Mouse (Mus musculus) kidney, postnatal 4 days (tissue): Measurements from ENCODE around the gene Vash1.

ENCODE experiments used
- DNase-seq, 2 experiments: peaks; one replicate each; pipeline ENCODE4 v3.0.0; 2021; ENCODE audit warnings: mixed read lengths in 2 of 2

Gene Vash1

DNA sequence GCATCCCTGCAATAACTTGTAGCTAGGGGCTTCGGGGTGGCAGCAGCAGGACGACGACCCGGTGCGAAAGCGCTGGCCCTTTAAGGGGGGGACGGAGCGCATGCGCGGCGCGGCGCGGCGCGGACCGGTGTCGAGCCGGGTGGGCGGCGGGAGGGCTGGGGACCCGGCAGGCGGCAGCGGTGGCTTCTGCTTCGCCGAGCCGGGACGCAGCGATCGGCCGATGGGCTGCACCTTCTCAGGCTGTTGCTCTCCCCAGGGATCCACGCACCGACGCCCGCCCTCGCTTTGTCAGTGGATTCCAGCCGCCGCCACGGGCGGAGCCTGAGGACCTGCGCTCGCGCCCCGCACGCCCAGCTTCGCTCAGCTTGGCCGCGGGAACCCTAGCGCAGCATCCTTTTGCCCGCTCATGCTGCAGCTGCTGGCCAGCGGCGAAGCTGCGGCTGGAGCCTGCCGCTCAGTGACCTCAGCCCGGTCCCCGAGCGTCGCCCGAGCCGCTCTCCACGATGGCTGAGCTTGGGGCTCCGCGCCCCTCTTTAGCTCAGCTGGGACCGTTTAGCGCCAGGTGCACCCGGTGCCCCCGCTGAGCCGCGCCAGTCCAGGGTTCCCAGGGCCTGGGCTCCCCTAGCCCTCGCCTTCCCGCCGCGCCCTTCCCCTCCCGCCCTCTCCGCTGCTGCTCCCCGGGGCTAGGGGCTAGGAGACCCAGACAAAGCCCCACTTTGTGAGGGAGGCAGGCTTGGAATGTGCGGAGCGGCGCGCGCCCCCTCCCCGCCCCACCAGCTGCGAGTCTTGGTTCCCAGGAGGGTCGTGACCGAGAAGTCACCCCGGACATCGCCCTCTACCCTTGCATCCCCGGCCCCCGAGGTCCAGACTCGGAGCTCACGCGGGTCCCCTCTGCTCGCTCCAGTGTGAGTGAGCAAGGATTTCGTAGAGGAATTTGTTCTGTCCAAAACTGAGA lies at the start of gene Vash1:
Gene Vash1, plus strand, starts transcription at position 110 of the 955 bp plus-strand sequence.
- peak; percentile 78 to 84 for DNase-seq

DNA sequence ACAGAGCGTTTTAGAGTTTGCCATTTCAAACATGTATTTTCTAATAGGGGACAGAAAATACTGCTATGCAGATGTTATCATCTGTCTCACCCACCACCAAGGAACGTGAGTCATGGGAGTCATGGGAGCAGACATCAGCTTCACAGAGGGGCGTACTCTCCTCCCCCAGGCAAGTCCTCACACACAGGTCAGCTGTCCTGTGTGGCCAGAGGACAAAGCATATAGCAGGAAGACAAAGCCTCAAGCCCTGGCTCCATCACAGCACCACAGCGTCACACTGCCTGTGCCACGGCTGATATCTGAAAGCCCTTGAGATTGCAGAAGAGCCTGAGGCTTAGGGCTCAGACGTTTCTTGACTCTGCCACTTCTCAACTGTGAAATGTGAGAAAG lies 49.7 kb upstream of the Vash1 start:
- DNase-seq: no peak

DNA sequence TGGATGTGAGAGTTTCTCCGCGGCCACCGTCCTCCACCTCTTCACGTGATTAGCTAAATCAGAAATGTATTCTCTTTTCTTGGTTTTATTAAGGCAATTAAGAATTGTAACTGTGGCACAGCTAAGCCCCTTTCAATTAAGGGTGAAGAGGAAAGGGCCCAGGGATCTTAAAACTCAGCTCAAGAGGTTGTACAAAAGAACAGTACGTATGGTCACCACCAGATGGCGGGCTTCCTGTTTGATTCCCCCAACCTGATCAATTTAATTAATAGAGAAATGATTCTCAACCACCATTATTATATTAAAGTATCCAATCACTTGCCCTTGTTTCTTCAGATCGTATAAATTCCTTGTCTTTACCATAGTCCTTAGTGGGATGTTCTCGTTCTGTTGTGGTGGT lies 36.7 kb upstream of the Vash1 start:
- DNase-seq: peak; percentile 29 to 31

DNA sequence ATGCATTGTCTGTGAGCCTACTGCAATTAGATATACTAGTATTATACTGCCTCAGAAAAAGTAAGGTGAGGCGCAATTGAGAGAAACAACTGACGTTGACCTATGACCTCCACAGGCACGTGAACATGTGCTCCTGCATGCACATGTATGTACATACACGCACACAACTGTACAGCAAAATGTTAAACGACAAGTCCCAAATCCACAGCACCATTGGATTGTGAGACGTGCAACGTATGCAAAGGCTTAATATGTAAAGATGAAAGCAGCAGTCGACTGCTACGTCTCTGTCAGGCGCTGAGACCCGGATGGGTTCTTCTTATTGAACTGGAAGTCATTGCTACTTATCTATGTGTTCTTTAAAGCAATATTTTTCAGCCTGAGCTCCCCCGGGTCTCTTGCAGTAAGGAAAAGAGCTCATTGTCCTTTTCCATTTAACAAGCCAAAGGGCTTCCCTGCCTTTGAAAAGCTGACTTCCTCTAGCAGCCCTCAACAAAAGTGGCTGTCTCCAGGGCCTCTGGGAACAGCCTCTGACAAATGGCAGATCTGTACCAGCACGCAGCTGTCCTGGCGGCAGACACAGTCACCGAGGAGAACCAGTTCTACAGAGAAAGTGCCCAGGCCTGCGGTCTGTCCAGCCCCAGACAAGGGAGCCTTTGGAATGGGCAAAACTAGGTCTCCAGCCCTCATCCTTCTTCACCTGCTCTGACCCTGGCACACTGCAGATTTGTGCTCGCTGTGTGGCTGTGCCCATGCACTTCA lies 33.8 kb upstream of the Vash1 start:
- peak in 1 of 2 experiments; percentile 6 for DNase-seq

DNA sequence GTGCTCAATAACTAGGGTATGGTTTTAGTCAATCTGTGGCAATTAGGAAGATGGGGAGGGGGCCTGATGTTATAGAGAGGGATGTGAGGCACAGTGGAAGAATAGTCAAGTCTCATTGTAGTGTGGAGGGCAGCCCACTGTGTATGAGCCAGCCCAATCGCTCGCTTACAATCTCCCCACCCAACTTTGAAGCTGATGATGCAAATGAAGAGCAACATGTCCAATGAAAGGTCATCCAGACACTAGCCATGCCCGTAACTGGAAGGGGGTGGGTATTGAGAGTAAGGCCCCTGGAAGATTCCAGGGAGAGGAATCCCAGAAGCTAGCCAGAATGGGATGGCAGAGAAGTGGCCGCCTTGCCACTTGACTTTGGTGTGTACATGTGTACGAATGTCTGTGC lies 33.0 kb upstream of the Vash1 start:
- no peak for DNase-seq

DNA sequence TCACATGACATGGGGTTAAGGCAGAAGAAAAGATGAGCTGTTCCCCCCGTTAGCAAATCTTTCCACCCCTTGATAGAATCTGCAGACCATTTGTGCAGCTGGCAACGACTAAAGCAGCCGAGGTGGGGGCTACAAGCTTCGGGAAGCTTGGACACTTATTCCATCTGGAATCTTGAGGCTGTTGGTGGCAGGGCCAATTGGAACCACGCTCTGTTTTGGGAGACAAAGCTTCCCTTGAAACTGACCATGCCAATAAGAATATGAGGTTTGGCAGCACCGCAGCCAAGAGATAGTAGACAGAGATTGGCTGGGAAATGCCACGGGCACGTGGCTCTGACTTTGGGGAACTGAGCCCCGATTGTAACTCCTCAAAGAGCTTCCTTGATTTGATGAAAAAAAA lies 31.7 kb upstream of the Vash1 start:
- peak in 1 of 2 experiments; percentile 5 for DNase-seq

DNA sequence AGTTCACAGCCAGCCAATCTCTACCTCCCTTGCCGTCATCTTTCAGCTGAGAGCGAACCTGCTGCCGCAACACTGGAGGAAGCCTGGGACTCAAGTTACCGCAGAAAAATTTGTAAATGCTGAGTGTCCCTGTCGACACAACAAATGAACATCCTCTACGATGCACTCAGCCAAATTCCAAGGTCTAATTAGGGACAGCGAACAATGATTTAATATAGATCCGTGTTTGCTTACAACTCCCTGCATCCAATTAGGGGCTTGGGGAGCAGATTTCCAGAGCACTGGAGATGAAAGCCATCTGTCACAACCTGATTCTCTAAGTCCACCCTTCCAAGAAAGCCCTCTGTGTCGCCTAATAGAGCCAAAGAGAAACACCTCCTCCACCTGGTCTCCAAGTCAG lies 31.2 kb upstream of the Vash1 start:
- peak in 1 of 2 experiments; percentile 5 for DNase-seq

DNA sequence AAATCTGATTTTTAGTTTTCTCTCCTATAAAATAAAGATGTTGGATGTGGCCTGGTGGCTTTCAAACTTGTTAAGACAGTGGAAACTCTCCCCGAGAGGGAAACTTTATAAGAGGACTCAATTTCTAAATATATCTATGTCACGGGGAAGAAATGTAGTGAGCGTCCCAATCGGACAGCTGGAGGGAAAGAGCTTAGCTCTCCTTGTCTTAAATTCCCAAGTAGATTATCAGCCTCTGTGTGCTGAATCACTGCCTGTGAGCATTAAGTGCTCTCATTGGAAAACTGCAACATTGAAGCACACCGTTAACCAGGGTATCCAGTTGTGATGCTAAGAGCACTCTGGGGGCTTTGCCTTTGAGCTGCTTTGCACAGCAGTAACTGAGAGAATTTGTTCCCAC lies 30.8 kb upstream of the Vash1 start:
- DNase-seq: no peak

DNA sequence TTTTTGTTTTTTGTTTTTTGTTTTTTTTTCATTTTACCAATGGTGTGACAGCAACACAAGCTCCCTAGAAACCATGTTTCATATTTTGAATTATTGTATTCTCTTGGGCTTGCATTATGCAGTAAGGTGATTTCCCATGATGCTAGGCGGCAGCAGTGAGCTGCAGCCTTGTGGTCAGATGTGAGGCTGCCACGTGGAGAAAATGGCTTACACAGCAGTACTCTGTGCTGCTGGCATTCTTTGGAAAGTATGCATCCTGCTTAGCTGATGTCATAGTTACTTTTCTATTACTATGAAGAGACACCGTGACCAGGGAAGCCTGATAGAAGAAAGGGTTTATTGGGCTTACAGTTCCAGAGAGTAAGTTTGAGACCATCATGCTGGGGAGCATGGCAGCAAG lies 30.0 kb upstream of the Vash1 start:
- no peak for DNase-seq

DNA sequence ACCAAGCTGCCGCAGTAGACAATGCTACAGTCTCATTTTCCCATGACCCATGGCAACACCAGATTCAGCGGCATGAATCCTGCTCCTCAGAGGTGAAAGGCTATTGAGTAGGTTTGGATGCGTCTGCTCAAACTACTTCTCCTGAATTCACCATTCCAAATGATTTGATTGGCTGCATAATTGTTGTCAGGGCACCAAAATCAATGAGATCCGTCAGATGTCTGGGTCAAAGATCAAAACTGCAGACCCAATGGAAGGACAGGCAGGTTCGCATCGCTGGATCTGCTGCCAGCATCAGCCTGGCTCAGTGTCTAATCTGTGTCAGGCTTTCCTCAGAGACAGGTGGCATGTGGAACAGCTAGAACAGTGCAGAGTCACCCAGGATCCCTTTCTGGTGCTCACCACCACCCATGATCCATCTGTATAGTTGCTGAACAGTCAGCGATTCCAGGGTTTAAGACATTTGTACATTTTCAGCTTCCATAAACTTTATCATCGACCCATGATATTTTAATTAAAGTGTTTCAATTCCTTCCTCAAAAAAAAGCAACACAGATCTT lies 27.1 kb upstream of the Vash1 start:
- no peak for DNase-seq

DNA sequence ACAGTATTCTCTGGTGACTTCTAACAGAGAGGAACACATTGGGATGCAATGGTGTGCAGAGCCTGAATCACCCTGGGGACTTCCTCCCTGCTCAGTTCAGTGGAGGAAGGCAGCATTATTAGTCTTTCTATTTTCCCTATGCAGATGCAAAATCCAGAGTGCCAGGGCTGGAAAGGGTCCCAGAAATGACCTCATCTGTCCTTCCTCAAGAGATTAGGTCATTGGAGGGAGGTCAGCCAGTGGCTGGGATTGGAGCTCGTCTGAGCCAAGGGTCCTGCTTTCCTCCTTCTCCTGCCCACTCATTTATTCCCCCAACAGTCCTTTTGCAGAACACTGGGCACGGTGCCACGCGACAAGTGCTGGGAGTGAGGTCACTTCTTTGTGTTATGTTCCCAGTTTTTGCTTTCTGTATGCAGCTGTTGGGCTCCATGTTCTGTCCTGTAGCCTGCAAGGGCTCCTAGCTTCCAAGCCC lies 25.9 kb upstream of the Vash1 start:
- peak; percentile 65 to 77 for DNase-seq

DNA sequence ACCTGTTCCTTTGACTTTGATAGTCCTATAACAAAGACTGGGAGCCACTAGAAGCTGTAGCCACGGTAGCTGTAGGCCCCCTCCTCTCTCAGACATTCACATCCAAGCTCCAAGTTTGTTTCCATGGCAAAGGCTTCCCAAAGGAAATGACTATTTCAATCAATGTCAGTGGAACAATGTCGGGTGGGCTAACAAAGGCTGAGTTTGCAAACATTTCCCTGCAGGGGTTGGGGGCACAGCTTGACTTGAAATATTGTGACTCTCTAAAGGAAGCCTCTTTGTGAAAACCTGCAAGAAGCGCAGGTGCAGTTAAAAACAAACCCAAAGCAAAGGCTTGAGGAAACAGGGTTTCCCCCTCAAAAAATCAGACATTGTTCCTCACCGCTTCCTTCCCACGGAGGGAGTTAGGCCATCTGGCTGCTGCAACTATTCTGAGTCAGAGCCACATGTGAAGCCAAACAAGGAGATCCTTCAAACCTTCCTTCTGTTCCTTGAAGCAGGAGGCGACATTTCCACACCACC lies 19.0 kb upstream of the Vash1 start:
- DNase-seq: peak in 1 of 2 experiments; percentile 12

DNA sequence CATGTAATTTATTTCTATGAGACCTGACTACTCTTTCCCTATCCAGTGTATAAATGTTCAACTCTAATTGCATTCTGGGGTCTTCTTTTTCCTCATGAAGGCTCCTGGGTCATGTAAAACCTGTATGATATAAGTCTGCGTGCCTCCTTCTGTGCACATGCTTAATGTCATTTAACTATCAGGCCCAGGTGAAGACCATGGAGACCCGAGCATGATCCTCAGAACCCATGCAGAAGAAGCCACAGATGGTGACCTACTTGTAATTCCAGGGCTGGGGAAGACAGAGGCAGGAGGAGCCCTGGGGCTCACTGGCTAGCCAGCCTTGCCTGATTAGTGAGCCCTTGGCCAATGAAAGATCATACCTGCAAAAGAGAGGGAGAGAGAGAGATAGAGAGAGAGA lies 18.0 kb upstream of the Vash1 start:
- DNase-seq: no peak

DNA sequence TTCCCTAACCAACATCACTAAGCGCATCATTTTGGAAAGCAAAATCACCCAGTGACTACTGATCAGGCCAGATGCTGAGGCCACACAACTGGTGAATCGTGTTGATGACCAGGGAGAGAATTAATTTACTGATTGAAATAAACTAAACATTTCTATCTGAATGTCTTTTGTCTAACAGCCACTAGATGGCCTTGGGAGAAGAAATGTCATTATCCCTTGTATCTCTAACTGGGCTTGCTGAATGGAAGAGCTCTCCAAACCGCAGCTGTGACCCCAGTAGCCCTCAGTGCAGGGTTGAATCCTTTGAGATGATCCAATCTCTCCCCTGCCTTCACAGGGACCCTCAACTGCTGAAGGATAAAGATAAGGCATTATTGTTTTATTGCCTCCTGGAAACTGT lies 12.8 kb upstream of the Vash1 start:
- DNase-seq: no peak

DNA sequence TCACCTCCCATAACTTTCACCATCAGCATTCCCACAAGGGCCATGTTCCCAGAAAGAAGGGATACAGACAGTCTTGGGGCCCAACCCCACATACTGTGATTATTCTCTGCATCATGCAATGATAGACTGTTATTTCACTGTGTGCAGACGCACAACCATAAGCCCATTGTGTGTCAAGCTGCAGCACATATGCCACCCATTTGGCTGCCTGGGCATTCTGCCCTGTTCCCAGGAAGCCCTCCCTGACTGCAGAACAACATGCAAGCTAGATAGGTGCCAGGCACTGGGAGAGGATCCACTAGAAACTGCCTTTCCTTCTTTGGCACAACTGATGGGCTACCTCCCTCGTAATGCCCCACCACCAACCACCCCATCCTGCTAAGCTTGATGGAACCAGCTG lies 10.1 kb upstream of the Vash1 start:
- DNase-seq: no peak

DNA sequence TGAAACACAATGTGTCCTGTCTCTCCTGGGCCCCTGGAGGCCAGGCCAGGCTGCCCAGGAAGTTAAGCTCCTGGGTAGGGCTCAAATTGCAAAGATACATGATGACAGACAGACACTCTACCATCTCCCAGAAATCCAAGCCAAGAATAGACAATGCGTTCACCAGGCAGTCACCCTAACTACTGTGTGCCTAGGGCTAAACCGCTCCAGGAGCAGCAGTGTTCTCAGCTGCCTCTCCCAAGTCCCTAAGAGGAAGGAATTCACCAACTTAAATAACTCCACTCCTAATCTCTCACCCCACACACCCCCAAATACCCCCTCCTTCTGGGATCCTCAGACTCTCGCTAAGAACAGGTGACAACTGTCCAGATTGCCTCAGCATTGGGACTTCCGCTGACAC lies 6.4 kb upstream of the Vash1 start:
- DNase-seq: no peak

DNA sequence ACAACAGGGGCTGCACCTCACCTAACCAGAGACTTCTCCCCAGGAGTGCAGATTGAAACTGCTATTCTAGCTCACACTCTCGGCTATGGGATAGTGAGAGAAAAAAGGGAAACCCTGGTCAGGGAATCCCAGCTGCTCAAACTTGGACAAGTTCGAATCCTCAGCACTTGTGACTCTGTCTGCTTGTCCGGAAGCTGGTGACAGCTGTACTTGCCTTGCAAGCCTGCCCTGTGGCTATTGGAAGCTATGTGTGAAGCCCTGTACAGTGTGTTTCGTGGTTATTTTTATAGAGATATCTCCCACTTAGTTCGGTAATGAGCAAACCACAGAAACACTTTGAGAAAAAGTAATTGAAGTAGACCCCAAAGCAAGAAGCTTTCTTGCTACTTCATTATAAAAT lies 6.0 kb upstream of the Vash1 start:
- DNase-seq: no peak

DNA sequence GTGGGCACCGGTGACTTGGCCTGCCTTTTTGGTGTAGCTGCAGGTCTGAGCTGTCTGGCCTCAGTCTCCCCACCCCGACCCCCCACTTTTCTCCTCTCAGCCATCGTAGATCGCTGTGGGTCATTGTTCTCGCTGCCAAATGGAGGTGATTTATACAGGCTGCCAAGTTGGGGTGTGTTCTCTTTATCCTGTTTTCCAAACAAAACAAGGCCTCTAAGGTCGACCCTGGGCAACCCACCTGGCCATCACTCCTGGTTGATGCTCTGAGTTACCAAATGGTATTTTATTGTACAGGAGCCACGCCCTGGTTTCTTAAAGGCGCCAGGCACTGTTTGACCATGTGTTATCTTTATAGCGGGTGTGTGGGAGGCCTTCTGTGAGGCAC lies 1.0 kb downstream of the Vash1 start:
- no peak for DNase-seq

DNA sequence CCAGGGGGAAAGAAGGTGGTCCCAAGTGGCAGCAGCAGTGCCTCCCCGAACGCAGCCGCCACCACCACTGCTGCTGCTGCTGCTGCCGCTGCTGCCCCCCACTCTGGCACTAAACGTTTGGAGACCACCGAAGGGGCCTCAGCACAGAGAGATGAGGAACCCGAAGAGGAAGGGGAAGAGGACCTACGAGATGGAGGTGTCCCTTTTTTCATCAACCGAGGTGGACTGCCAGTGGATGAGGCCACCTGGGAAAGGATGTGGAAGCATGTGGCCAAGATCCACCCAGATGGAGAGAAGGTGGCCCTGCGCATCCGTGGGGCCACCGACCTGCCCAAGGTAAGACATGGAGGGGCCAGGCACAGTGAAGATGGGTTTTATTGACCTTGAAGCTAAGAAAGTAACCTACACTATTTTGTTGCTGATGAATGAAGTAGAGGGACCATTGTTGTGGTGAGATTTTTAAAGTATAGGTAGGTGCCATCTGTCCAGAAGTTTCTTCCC lies 1.5 kb downstream of the Vash1 start:
- no peak for DNase-seq

DNA sequence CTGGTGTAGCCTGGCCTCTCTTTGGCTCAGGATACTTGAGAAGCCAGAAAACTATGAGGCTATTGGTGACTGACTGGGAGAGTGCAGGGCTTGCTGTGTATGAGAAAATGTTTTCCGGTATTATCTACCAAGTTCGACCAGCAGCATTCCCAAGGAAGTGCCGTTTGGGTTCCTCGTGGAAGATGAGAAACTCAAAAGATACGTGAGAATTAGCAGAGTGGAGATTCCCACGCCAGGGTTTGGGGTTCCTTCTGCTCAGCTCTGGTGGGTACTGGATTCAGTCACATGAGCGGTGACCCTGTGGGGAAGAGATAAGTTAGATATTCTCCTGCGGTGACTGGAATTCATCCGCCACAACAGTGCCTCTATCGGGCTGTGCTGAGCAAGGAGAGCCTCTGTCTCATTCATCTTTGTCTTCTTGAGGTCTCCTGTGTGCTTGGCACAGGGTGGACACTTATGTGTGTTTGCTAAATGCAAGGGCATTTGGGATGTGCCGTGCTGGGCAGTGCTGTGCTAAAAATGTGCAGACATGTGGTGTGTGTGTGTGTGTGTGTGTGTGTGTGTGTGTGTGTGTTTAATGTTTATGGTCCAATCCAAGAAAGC lies 2.2 kb downstream of the Vash1 start:
- DNase-seq: no peak

DNA sequence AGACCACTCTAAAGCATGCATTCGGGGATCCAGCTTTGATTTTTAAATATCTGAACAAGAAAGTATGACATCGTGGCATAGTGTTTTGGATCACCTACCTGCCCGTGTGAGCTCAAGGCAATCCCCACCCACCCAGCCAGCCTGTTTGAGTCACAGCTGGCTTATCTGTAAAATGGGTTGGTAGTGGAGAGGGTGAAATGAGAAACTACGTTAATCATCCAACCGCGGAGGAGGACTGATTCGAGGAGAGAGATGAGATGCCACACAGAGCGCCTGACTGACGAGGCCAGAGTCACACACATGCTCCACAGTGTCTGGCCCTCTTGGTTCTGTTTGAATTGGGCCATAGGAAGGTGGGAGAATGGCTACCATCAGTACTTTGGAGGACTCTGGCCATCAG lies 3.1 kb downstream of the Vash1 start:
- DNase-seq: no peak

DNA sequence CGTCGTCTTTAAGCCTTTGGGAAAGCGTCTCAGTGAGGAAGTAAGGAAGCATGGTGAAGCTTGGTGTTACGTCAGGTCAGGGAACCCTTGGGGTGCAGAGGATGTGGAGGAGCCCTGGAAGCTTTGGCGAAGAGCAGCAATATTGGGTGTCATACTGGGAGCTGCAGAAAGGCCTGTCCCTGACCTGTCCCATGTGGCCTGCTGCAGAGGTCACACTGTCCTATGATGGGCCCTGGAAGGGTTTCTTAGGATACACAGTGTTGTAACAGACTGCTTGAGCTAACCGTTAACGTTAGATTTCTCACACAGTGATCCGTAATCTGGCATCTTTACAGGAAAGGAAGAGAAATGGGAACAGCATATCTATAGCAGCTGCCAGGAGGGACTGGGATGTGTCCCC lies 3.7 kb downstream of the Vash1 start:
- DNase-seq: no peak

DNA sequence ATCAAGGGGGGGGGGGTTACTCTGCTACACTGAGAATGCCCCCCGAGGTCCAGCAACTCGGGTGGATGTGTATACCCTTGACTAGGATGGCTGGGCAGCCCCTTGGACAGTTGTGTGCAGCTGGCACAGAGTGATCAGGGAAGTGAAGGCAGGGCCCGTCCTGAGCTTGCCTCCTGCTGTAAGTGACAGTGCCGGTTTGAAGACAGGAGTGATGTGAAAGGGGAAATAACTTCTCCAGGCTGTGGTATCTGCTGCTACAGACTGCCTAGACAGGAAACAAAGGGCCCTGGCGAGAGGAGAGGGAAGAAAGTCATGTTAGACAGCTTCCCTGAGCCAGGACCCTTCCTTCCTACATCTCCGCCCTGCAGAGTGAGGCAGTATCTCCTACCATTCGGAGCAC lies 5.2 kb downstream of the Vash1 start:
- no peak for DNase-seq
